Mouse (Mus musculus) liver, postnatal 0 days (tissue): ENCODE data around the gene Atp5h. TPM values are rescaled to one million over a fixed set of nuclear protein-coding genes. Genes with fewer than 3 reads are reported as not detected.

ENCODE experiments used
- ATAC-seq: fragments of 200-750 bp; cut with Nextera tagmentation; 2 replicates; pipeline ENCODE4 v1.8.0; 2017; ENCODE audit warnings: mild to moderate bottlenecking, moderate library complexity
- DNase-seq: peaks from one replicate; pipeline ENCODE4 v3.0.0-alpha.2; 2016
- H3K27ac ChIP-seq: fragments of 300-500 bp; sonication (generic); 2 replicates; pipeline ENCODE4 v1.5.1; 2014; ENCODE audit warnings: antibody characterized with exemption, moderate library complexity, mild to moderate bottlenecking, low read depth
- H3K27me3 ChIP-seq: fragments of 300-500 bp; sonication (generic); 2 replicates; pipeline ENCODE4 v1.6.1; 2014; ENCODE audit warnings: low read length, control low read depth, mixed read lengths; ENCODE audit not compliant: insufficient read depth
- H3K36me3 ChIP-seq: fragments of 300-500 bp; sonication (generic); replicated peaks from 2 replicates; pipeline ENCODE4 v1.6.1; 2014; ENCODE audit warnings: mild to moderate bottlenecking, control low read depth, low read length, moderate library complexity, mixed read lengths; ENCODE audit not compliant: insufficient read depth
- H3K4me1 ChIP-seq: fragments of 300-500 bp; sonication (generic); 2 replicates; pipeline ENCODE4 v1.6.1; 2014; ENCODE audit warnings: antibody characterized with exemption, mild to moderate bottlenecking, control low read depth; ENCODE audit not compliant: insufficient read depth
- H3K4me2 ChIP-seq: fragments of 300-500 bp; sonication (generic); 2 replicates; pipeline ENCODE4 v1.6.1; 2014; ENCODE audit warnings: low read depth, mild to moderate bottlenecking, low read length, moderate library complexity, mixed read lengths
- H3K4me3 ChIP-seq: fragments of 300-500 bp; sonication (generic); 2 replicates; pipeline ENCODE4 v1.5.1; 2014; ENCODE audit warnings: low read depth, low read length
- H3K9ac ChIP-seq: fragments of 300-500 bp; sonication (generic); replicated peaks from 2 replicates; pipeline ENCODE4 v1.6.1; 2014; ENCODE audit warnings: mild to moderate bottlenecking, moderate library complexity
- H3K9me3 ChIP-seq: fragments of 300-500 bp; sonication (generic); 2 replicates; pipeline ENCODE4 v1.6.1; 2016; ENCODE audit warnings: mild to moderate bottlenecking, control low read depth, low read length, mixed read lengths
- CTCF ChIP-seq: sonication (generic); IDR thresholded peaks from 2 replicates; pipeline ENCODE4 v1.5.1; 2016; ENCODE audit warnings: antibody characterized with exemption, low read depth
- EP300 ChIP-seq: IDR thresholded peaks from 2 replicates; pipeline ENCODE4 v1.6.1; 2016; ENCODE audit warnings: antibody characterized with exemption, low read depth, mild to moderate bottlenecking
- WGBS: fragments of 180-500 bp; shearing (Covaris S2); extraction: QIAGEN DNeasy Blood & Tissue Kit; methylation state at CpG from one replicate; pipeline ENCODE4 v1.1.7; 2014; ENCODE audit not compliant: insufficient replicate concordance; 5-methylcytosine and 5-hydroxymethylcytosine counted together
- polyA plus RNA-seq: library from polyadenylated mRNA; unstranded; fragments of >200 nt; fragmentation: Nextera tagmentation; extraction: Ambion mirVana; gene quantifications from 2 replicates; pipeline ENCODE4 v1.2.1, GENCODE M21; 2015

Gene Atp5h
- polyA plus RNA-seq: 857 and 872 TPM in 2 replicates

DNA sequence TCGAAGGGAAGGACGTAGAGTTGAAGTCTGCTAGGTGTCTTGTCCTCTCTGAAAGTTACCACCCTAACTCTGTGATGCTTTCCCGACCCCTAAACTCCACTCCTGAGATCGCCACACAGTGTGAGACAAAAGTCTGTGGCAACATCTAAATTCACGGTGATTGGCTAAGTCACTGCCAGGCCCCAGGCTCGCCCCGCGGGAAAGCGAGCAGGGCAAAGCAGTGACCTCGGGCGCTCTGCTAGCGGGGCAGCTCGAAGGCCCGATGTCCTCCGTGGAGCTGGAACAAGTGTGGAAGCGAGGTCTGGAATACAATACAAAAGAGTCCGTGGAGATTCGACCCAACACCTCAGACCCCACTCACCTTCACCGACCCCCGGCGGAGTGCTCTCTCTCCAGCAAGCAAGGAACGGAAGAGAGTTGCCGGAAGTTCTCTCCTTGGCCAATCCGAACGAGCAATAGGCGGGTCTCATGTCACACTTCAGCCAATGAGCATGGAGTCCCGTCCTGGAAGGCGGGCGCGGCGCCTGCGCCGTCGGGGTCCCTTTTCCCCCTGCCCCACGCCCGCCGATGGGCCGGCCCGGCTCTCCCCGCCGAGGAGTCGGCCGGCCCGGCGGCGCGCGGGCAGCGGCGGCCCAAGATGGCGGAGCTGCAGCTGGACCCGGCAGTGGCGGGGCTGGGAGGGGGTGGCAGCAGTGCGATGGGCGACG, at the start of gene Atp5h, which contains the start of gene Kctd2:
Atp5h (minus strand) TSS at position 432 of the 707 bp plus-strand sequence.
Kctd2 (plus strand) TSS at position 598 of the 707 bp plus-strand sequence.
- H3K4me2 ChIP-seq: peak within 1 kb of the TSS; percentile 96
- ATAC-seq: peak; percentile 98
- 1% methylated on average over 50 of the region's 56 CpGs for WGBS

GRCm38 (mm10) chr11:115467217-115467618, 47.5 kb upstream of the Atp5h start:
- WGBS: 65% methylated on average over 4 of the region's 4 CpGs
- H3K27me3 ChIP-seq: no peaks in the 10 kb centered on the region
- ATAC-seq: no peak
- H3K36me3 ChIP-seq: no peaks in the 10 kb centered on the region
- H3K4me3 ChIP-seq: no peak overlapping the region
- H3K27ac ChIP-seq: no peak overlapping the region
- no peak for DNase-seq
- peaks cover 5% of the 10 kb centered on the region; the same call in 1 of the 2 replicates for H3K4me1 ChIP-seq
- no peak overlapping the region for H3K9ac ChIP-seq
- no peak overlapping the region for H3K4me2 ChIP-seq
- TF ChIP-seq EP300: no peak
- no peak for TF ChIP-seq CTCF
- no peaks in the 10 kb centered on the region for H3K9me3 ChIP-seq

More for the DNA sequence above, at the start of gene Atp5h, which contains the start of gene Kctd2:
- Histone ChIP-seq H3K27me3 (no peaks in the 10 kb centered on the region), H3K36me3 (peaks cover 25% of the 10 kb centered on the region), H3K4me3 (peak within 1 kb of the TSS; percentile 91), H3K9ac (peak within 1 kb of the TSS; percentile 94), H3K4me1 (peaks cover 24% of the 10 kb centered on the region), H3K9me3 (no peaks in the 10 kb centered on the region), H3K27ac (peak within 1 kb of the TSS; percentile 83)
- TF ChIP-seq CTCF (no peak), EP300 (no peak)
- DNase-seq: peak; percentile 95

GRCm38 (mm10) chr11:115464851-115465250, 45.1 kb upstream of the Atp5h start:
- ATAC-seq (no peak), DNase-seq (no peak)
- H3K9ac ChIP-seq: no peak overlapping the region
- H3K27ac ChIP-seq: no peak overlapping the region
- no peak overlapping the region for H3K4me3 ChIP-seq
- no peaks in the 10 kb centered on the region for H3K36me3 ChIP-seq
- no peaks in the 10 kb centered on the region for H3K9me3 ChIP-seq
- no peak overlapping the region for H3K4me2 ChIP-seq
- 80% methylated on average over 8 of the region's 8 CpGs for WGBS
- H3K4me1 ChIP-seq: peaks cover 10% of the 10 kb centered on the region; the same call in 1 of the 2 replicates
- TF ChIP-seq EP300 (no peak), CTCF (no peak)
- no peaks in the 10 kb centered on the region for H3K27me3 ChIP-seq

DNA sequence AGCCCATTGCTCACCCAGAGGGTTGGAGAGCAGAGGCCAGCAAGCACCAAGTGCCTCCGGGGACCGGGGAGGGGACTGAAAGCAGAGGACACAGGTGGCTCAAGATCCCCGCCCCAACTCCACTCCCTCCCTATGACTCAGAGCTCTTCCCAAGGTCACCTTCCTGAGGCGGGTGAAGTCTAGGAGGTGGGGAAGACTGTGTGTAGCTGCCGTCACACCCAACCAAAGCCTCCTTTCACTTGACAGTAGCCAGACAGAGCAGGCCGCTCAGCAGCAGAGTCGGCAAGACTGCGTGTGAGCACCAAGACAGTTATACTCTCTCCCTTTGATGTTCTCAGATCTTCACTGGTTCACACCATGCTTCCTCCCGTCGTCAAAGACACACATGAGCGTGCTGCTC, 43.6 kb upstream of the Atp5h start:
- Histone ChIP-seq H3K4me2 (peak overlapping the region; percentile 36; the same call in 1 of the 2 replicates), H3K4me3 (no peak overlapping the region)
- DNase-seq: no peak

GRCm38 (mm10) chr11:115462243-115462891, 42.6 kb upstream of the Atp5h start, which contains the start of gene Slc16a5:
TSS of gene Slc16a5 (plus strand) at chr11:115462474.
- ATAC-seq: peak; percentile 87

More for the DNA sequence above, 43.6 kb upstream of the Atp5h start:
- ATAC-seq: no peak
- TF ChIP-seq EP300 (no peak), CTCF (no peak)
- Histone ChIP-seq H3K27me3 (no peaks in the 10 kb centered on the region), H3K9me3 (no peaks in the 10 kb centered on the region), H3K9ac (no peak overlapping the region), H3K36me3 (no peaks in the 10 kb centered on the region), H3K27ac (no peak overlapping the region), H3K4me1 (peaks cover 10% of the 10 kb centered on the region)
- WGBS: 70% methylated on average over 11 of the region's 11 CpGs

GRCm38 (mm10) chr11:115461846-115462242, 42.1 kb upstream of the Atp5h start:
- no peak for TF ChIP-seq EP300
- no peak for TF ChIP-seq CTCF
- H3K4me3 ChIP-seq: no peak overlapping the region
- no peaks in the 10 kb centered on the region for H3K36me3 ChIP-seq
- 48% methylated on average over 5 of the region's 5 CpGs for WGBS
- no peaks in the 10 kb centered on the region for H3K27me3 ChIP-seq
- H3K4me2 ChIP-seq: no peak overlapping the region
- H3K9me3 ChIP-seq: no peaks in the 10 kb centered on the region
- H3K9ac ChIP-seq: no peak overlapping the region
- ATAC-seq (peak; percentile 18; the same call in 1 of the 2 replicates), DNase-seq (no peak)
- H3K27ac ChIP-seq: peak overlapping the region; percentile 76
- peaks cover 18% of the 10 kb centered on the region for H3K4me1 ChIP-seq

More at GRCm38 (mm10) chr11:115462243-115462891, 42.6 kb upstream of the Atp5h start, which contains the start of gene Slc16a5:
- Histone ChIP-seq H3K4me2 (peak within 1 kb of the TSS; percentile 36), H3K4me1 (peaks cover 18% of the 10 kb centered on the region), H3K36me3 (no peaks in the 10 kb centered on the region), H3K4me3 (0 out of 2 replicates have a peak within 1 kb of the TSS, but pooled peaks have one; percentile 10), H3K9ac (peak within 1 kb of the TSS; percentile 24; the same call in 1 of the 2 replicates), H3K27me3 (no peaks in the 10 kb centered on the region), H3K9me3 (no peaks in the 10 kb centered on the region), H3K27ac (peak within 1 kb of the TSS; percentile 76)
- TF ChIP-seq CTCF (no peak), EP300 (peak; percentile 55)
- WGBS: 63% methylated on average over 15 of the region's 16 CpGs
- DNase-seq: peak; percentile 51
